Mouse (Mus musculus) kidney, adult 18-20 months (tissue): Measurements from ENCODE around the gene Brca2.
"Not testable (repeated sequence)": the region's sequence is repeated elsewhere in the genome, so short reads cannot be mapped to it uniquely, and the experiment has no call there.

ENCODE experiments used
- DNase-seq: peaks from one replicate; pipeline ENCODE4 v3.0.0; 2021

Gene Brca2

GRCm38 (mm10) chr5:150521937-150522866, at the start of gene Brca2:
Gene Brca2, plus strand, starts transcription at chr5:150522630.
- DNase-seq = peak; percentile 91

DNA sequence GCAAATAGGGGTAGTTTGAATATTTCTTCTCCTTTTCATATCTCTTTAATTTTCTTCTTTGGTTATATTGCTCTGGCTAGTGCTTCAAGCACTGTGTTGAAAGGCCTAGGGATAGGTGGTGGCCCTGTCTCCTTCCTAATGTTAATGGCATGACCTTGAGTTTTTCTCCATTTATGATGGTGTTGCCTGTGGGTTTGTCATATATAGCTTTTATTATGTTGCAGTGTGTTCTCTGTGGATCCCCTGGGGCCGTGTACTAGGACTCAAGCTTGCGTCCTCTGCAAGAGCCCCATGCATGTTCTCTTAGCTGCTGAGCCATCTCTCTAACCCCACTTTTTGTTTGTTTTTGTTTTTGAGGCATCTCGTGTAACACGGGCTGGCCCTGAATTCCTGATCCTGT, 45.1 kb upstream of the Brca2 start:
- DNase-seq = no peak

- no peak for DNase-seq
Measured at GRCm38 (mm10) chr5:150478612-150479011, 43.8 kb upstream of the Brca2 start.

GRCm38 (mm10) chr5:150485198-150485597, 37.2 kb upstream of the Brca2 start:
- peak; percentile 12 for DNase-seq

- DNase-seq = no peak
Measured at GRCm38 (mm10) chr5:150490285-150490684, 32.1 kb upstream of the Brca2 start.

GRCm38 (mm10) chr5:150490821-150491220, 31.6 kb upstream of the Brca2 start:
- no peak for DNase-seq

- not testable (repeated sequence) for DNase-seq
Measured at GRCm38 (mm10) chr5:150491573-150492173, 30.8 kb upstream of the Brca2 start.

GRCm38 (mm10) chr5:150495792-150496191, 26.6 kb upstream of the Brca2 start:
- DNase-seq = peak; percentile 46

DNA sequence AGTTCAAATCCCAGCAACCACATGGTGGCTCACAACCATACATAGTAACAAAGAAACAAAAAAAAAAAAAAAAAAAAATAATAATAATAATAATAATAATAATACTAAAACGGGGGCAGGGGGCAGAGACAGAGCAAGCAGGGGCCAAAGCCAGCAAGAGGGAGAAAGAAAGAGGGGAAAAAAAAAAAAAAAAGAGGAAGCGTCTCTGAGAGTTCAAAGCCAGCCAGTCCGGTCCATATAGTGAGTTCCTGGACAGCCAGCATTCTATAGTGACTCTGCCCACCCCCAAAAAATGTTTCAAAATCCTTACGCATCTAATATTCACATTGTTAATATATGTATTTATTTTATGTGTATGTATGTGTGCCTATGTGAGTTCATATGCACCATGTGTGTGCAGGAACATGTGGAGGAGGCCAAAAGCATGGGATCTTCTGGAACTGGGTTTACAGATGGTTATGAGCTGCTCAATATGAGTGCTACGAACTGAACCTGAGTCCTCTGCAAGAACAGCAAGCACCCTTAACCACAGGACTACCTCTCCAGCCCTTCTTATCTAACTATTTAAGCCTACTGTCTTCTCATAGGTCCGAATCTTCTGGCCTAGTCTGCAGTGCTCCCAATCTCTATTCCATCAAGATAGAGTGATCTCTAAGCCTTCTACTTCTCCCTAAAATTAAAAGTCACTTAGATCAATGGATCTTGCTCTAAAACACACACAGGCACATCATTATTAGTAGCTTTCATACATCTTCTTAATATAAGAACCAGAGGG, 11.8 kb upstream of the Brca2 start:
- DNase-seq = no peak

GRCm38 (mm10) chr5:150513264-150513663, 9.2 kb upstream of the Brca2 start:
- DNase-seq = no peak

DNA sequence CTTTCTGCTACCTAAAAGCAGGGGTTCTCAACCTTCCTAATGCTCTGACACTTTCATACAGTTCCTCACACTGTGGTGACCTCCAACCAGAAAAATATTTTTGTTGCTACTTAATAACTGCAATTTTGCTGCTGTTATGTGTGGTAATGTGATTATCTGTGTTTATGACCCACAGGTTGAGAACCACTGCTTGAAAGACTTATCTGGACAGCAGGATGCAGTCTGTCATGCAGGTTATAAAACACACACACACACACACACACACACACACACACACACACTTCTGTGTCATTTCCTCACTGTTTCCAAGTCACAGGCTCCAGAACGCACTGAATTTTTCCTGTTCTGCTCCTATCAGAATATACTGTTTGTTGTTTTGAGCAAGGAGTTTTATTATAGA, 8.4 kb upstream of the Brca2 start:
- DNase-seq = no peak

GRCm38 (mm10) chr5:150518064-150518463, 4.4 kb upstream of the Brca2 start, which contains the start of gene Zar1l:
Gene Zar1l, minus strand, starts transcription at chr5:150518164.
- DNase-seq = no peak

GRCm38 (mm10) chr5:150519551-150519950, 2.9 kb upstream of the Brca2 start:
- DNase-seq = no peak

DNA sequence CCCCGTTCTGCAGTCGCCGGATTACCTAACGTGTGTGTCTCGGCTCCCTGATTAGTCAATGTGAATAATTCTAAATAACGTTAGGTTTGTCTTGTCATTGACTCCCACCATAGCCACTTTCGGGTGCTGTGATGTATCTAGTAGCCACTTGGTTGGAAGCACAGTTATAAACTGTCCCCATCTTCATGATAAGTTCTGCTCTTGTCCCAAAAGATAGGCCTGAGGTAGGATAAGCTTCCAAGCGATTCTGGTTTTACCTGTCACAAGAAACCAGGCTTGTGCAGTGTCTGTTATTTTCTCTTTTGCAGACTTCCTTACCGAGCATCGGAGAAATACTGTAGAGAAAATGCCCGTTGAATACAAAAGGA, 421 bp downstream of the Brca2 start:
- no peak for DNase-seq

DNA sequence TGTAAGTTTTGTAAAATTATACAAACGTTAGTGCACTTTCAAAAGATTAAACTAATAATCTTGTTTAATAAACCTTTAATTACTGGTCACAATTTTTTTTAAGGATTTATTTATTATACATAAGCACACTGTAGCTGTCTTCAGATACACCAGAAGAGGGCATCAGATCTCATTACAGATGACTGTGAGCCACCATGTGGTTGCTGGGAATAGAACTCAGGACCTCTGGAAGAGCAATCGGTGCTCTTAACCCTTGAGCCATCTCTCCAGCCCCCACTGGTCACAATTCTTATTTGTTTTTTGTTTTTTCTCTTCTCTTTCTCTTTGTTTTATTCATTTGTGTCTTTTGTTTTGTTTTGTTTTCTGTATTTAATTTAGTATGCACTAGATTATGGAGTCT, 2.8 kb downstream of the Brca2 start:
- DNase-seq = no peak

- no peak for DNase-seq
Measured at GRCm38 (mm10) chr5:150541302-150541701, 18.9 kb downstream of the Brca2 start.

- no peak for DNase-seq
Measured at GRCm38 (mm10) chr5:150543184-150543583, 20.8 kb downstream of the Brca2 start.

DNA sequence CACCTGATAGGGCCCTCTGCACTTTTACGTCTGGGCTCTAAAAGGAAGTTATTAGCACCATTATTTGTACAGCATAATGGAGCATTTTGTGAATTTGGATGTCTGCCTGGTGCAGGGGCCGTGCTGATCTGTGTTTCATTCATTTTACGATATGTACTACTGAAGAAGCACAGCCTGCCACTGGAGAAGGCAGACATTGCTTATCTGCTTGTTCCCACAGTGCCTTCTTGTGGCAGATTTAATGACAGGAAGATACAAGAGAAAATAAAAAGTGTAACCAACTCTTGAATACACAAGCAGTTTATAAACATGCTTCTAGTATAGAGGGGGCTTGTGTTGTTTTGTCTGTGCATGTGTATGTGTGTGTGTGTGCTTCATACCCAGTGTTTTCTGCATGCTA, 29.2 kb downstream of the Brca2 start:
- DNase-seq = no peak

GRCm38 (mm10) chr5:150559519-150560103, 37.2 kb downstream of the Brca2 start:
- no peak for DNase-seq

DNA sequence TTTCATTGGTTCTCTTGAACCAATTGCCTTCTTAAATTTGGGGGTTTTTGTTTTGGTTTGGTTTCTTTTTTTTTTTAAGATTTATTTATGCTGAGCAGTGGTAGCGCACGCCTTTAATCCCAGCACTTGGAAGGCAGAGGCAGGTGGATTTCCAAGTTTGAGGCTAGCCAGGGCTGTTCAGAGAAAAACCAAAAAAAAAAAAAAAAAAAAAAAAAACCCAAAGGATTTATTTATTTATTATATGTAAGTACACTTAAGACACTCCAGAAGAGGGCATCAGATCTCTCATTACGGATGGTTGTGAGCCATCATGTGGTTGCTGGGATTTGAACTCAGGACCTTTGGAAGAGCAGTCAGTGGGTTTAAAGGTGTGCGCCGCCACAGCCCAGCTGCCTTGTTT, 38.4 kb downstream of the Brca2 start:
- DNase-seq = no peak

DNA sequence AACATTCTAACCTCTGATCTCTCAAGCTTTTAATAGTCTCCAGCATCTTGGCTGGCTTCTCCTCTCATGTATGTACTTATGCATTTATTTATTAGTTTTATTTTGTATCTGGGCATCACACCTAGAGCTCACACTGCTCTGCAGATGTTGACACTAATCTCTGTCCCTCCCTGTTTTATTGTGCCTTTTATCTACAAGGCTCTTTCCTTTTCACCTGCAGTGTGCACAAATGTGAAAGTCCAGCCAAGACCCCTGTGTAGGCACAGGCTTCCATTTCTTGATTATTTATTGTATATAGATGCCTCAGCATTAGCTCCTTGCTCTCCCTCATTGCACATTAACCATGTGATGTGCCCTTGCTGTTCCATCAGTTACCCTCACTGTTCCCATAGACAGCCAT, 38.9 kb downstream of the Brca2 start:
- no peak for DNase-seq

DNA sequence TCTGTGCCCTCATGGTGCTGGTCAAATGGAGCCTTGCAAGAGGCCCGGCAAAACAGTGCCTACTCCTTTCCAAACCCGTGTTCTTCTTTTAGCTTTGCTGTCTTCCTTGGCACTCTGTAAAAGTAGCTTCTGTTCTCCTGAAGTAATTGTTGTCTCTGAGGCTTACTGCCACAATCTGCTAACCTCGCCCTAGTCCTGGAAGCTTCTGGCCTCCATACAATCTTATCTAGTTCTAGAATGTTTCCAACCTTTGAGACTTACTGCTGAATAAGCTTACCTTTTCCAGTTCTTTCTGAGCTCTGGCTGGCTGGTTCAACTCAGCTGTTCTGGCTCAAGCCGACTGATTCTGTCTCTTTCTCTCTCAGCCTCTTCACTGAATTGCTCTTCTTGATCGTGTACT, 39.4 kb downstream of the Brca2 start:
- DNase-seq = no peak

- no peak for DNase-seq
Measured at GRCm38 (mm10) chr5:150564426-150564825, 42.0 kb downstream of the Brca2 start.
